Mouse (Mus musculus) brain, embryonic 14.5 days (tissue): ENCODE data around the gene Large1.

Source experiments
- CTCF ChIP-seq: fragments of 200-500 bp; IDR thresholded peaks from 2 replicates; pipeline ENCODE4 v1.5.1; 2012; ENCODE audit warnings: inconsistent platforms, mild to moderate bottlenecking, moderate library complexity, borderline replicate concordance; ENCODE audit not compliant: insufficient read depth, insufficient read length; ENCODE audit errors: extremely low read depth
- POLR2A ChIP-seq: fragments of 200-500 bp; IDR thresholded peaks from 2 replicates; pipeline ENCODE4 v1.6.1; 2012; ENCODE audit warnings: mild to moderate bottlenecking, inconsistent platforms, borderline replicate concordance; ENCODE audit not compliant: poor library complexity, insufficient read depth, insufficient read length, severe bottlenecking; ENCODE audit errors: extremely low read depth

GRCm38 (mm10) chr8:73054726-73055125, 298.6 kb downstream of the Large1 start:
- no peak for TF ChIP-seq POLR2A
- no peak for TF ChIP-seq CTCF
